Mouse (Mus musculus): ENCODE results near the gene Gm20605. TPM values are rescaled to one million over a fixed set of nuclear protein-coding genes. Genes with fewer than 3 reads are reported as not detected.

Gene Gm20605
- polyA plus RNA-seq, 1 experiment from 2014 or later = 2.6 TPM

- ATAC-seq = peak; percentile 95
- H3K4me2 ChIP-seq (ENCODE audit: low read depth, low read length) = peak within 1 kb of the TSS; percentile 98
- H3K27ac ChIP-seq (ENCODE audit: low read depth) = peak within 1 kb of the TSS; percentile 79
- peak within 1 kb of the TSS; percentile 88 for H3K9ac ChIP-seq (replicated peaks)
- under 1% methylated on average over 40 of the region's 41 CpGs for WGBS (ENCODE audit: insufficient replicate concordance)
- peaks cover 29% of the 10 kb centered on the region for H3K4me1 ChIP-seq (ENCODE audit: insufficient read depth)
- H3K27me3 ChIP-seq (ENCODE audit: insufficient read depth, low read length) = no peaks in the 10 kb centered on the region
- TF ChIP-seq EP300 (IDR thresholded peaks at IDR 0.05; ENCODE audit: low read depth) = peak; percentile 60
- TF ChIP-seq CTCF (IDR thresholded peaks at IDR 0.05; ENCODE audit: low read depth) = no peak
- H3K36me3 ChIP-seq (replicated peaks; ENCODE audit: insufficient read depth, low read length) = peaks cover 2% of the 10 kb centered on the region; the same call in 1 of the 2 replicates
- peak within 1 kb of the TSS; percentile 69 for H3K4me3 ChIP-seq (ENCODE audit: low read depth, low read length)
- DNase-seq = peak; percentile 98
- H3K9me3 ChIP-seq (ENCODE audit: low read length) = no peaks in the 10 kb centered on the region
Measured at GRCm38 (mm10) chr5:137600619-137601364, 28.2 kb upstream of the Gm20605 start, which contains the start of gene Mospd3. Gene Mospd3 (minus strand): TSS chr5:137601058.

- peak overlapping the region; percentile 79 for H3K27ac ChIP-seq (ENCODE audit: low read depth)
- no peaks in the 10 kb centered on the region for H3K9me3 ChIP-seq (ENCODE audit: low read length)
- peaks cover 2% of the 10 kb centered on the region; the same call in 1 of the 2 replicates for H3K36me3 ChIP-seq (replicated peaks; ENCODE audit: insufficient read depth, low read length)
- ATAC-seq (no peak), DNase-seq (peak; percentile 54)
- TF ChIP-seq CTCF (IDR thresholded peaks at IDR 0.05; ENCODE audit: low read depth) = no peak
- TF ChIP-seq EP300 (IDR thresholded peaks at IDR 0.05; ENCODE audit: low read depth) = no peak
- peak overlapping the region; percentile 78 for H3K4me2 ChIP-seq (ENCODE audit: low read depth, low read length)
- H3K4me1 ChIP-seq (ENCODE audit: insufficient read depth) = peaks cover 29% of the 10 kb centered on the region
- H3K4me3 ChIP-seq (ENCODE audit: low read depth, low read length) = peak overlapping the region; percentile 69
- peak overlapping the region; percentile 63 for H3K9ac ChIP-seq (replicated peaks)
- H3K27me3 ChIP-seq (ENCODE audit: insufficient read depth, low read length) = no peaks in the 10 kb centered on the region
- WGBS (ENCODE audit: insufficient replicate concordance) = under 1% methylated on average over 22 of the region's 22 CpGs
Measured at GRCm38 (mm10) chr5:137601365-137601729, 27.6 kb upstream of the Gm20605 start.

- Histone ChIP-seq H3K27me3 (ENCODE audit: insufficient read depth, low read length) (no peaks in the 10 kb centered on the region), H3K27ac (ENCODE audit: low read depth) (no peak overlapping the region), H3K9me3 (ENCODE audit: low read length) (no peaks in the 10 kb centered on the region), H3K4me3 (ENCODE audit: low read depth, low read length) (no peak overlapping the region), H3K4me1 (ENCODE audit: insufficient read depth) (peaks cover 20% of the 10 kb centered on the region), H3K9ac (replicated peaks) (no peak overlapping the region), H3K36me3 (replicated peaks; ENCODE audit: insufficient read depth, low read length) (no peaks in the 10 kb centered on the region), H3K4me2 (ENCODE audit: low read depth, low read length) (no peak overlapping the region)
- WGBS (ENCODE audit: insufficient replicate concordance) = 47% methylated on average over 24 of the region's 26 CpGs
- no peak for TF ChIP-seq CTCF (IDR thresholded peaks at IDR 0.05; ENCODE audit: low read depth)
- TF ChIP-seq EP300 (IDR thresholded peaks at IDR 0.05; ENCODE audit: low read depth) = no peak
- DNase-seq (no peak), ATAC-seq (no peak)
Measured at GRCm38 (mm10) chr5:137607860-137608653, 20.9 kb upstream of the Gm20605 start.

GRCm38 (mm10) chr5:137608654-137609190, 20.3 kb upstream of the Gm20605 start:
- 46% methylated on average over 22 of the region's 23 CpGs for WGBS (ENCODE audit: insufficient replicate concordance)
- H3K4me3 ChIP-seq (ENCODE audit: low read depth, low read length) = no peak overlapping the region
- ATAC-seq (no peak), DNase-seq (no peak)
- no peaks in the 10 kb centered on the region for H3K9me3 ChIP-seq (ENCODE audit: low read length)
- H3K4me1 ChIP-seq (ENCODE audit: insufficient read depth) = peaks cover 20% of the 10 kb centered on the region
- no peaks in the 10 kb centered on the region for H3K27me3 ChIP-seq (ENCODE audit: insufficient read depth, low read length)
- no peak overlapping the region for H3K9ac ChIP-seq (replicated peaks)
- H3K27ac ChIP-seq (ENCODE audit: low read depth) = no peak overlapping the region
- H3K4me2 ChIP-seq (ENCODE audit: low read depth, low read length) = no peak overlapping the region
- no peak for TF ChIP-seq EP300 (IDR thresholded peaks at IDR 0.05; ENCODE audit: low read depth)
- TF ChIP-seq CTCF (IDR thresholded peaks at IDR 0.05; ENCODE audit: low read depth) = no peak
- no peaks in the 10 kb centered on the region for H3K36me3 ChIP-seq (replicated peaks; ENCODE audit: insufficient read depth, low read length)

GRCm38 (mm10) chr5:137609292-137609691, 19.7 kb upstream of the Gm20605 start:
- H3K9me3 ChIP-seq (ENCODE audit: low read length) = no peaks in the 10 kb centered on the region
- H3K27me3 ChIP-seq (ENCODE audit: insufficient read depth, low read length) = no peaks in the 10 kb centered on the region
- H3K9ac ChIP-seq (replicated peaks) = no peak overlapping the region
- no peak overlapping the region for H3K27ac ChIP-seq (ENCODE audit: low read depth)
- no peak overlapping the region for H3K4me3 ChIP-seq (ENCODE audit: low read depth, low read length)
- H3K4me1 ChIP-seq (ENCODE audit: insufficient read depth) = peaks cover 20% of the 10 kb centered on the region
- DNase-seq (no peak), ATAC-seq (no peak)
- H3K36me3 ChIP-seq (replicated peaks; ENCODE audit: insufficient read depth, low read length) = no peaks in the 10 kb centered on the region
- WGBS (ENCODE audit: insufficient replicate concordance) = 73% methylated on average over 3 of the region's 3 CpGs
- H3K4me2 ChIP-seq (ENCODE audit: low read depth, low read length) = no peak overlapping the region
- TF ChIP-seq CTCF (IDR thresholded peaks at IDR 0.05; ENCODE audit: low read depth) = no peak
- no peak for TF ChIP-seq EP300 (IDR thresholded peaks at IDR 0.05; ENCODE audit: low read depth)

- no peak for TF ChIP-seq CTCF (IDR thresholded peaks at IDR 0.05; ENCODE audit: low read depth)
- TF ChIP-seq EP300 (IDR thresholded peaks at IDR 0.05; ENCODE audit: low read depth) = no peak
- DNase-seq (no peak), ATAC-seq (no peak)
- Histone ChIP-seq H3K9ac (replicated peaks) (no peak overlapping the region), H3K27ac (ENCODE audit: low read depth) (no peak overlapping the region), H3K27me3 (ENCODE audit: insufficient read depth, low read length) (no peaks in the 10 kb centered on the region), H3K36me3 (replicated peaks; ENCODE audit: insufficient read depth, low read length) (no peaks in the 10 kb centered on the region), H3K4me2 (ENCODE audit: low read depth, low read length) (peak overlapping the region; percentile 24; the same call in 1 of the 2 replicates), H3K9me3 (ENCODE audit: low read length) (no peaks in the 10 kb centered on the region), H3K4me1 (ENCODE audit: insufficient read depth) (peaks cover 20% of the 10 kb centered on the region), H3K4me3 (ENCODE audit: low read depth, low read length) (no peak overlapping the region)
- 80% methylated on average over 4 of the region's 4 CpGs for WGBS (ENCODE audit: insufficient replicate concordance)
Measured at GRCm38 (mm10) chr5:137610056-137610455, 18.9 kb upstream of the Gm20605 start.

All from liver, postnatal 0 days (tissue).